In genomic region chr7:80638460-80638859, GRCm38 (mm10) we compare ENCODE assay signal across 24 mouse cellular contexts. TPM values are rescaled to one million over a fixed set of nuclear protein-coding genes. Genes with fewer than 3 reads are reported as not detected.
DNase-seq lines count a peak whose midpoint lies in the region; ATAC-seq lines count a peak whose summit lies in the region.
"Had no signal": no experiment of that assay in that cellular context is flagged by ENCODE, and none has a peak within 500 bp of the region (broad histone marks: within the 10 kb centered on the region; RNA-seq: fewer than 3 reads in every experiment).

No protein-coding gene starts in this region.

- no peak overlapping the region for H3K4me2 ChIP-seq in kidney, embryonic 16.5 days (replicated peaks; ENCODE audit: low read depth, low read length)
- H3K4me2 ChIP-seq: hindbrain, embryonic 13.5 days; liver, embryonic 13.5 days; lung, embryonic 15.5 days; midbrain, embryonic 15.5 days had no signal

- H3K9me3 ChIP-seq in kidney, embryonic 16.5 days (ENCODE audit: low read length) = no peaks in the 10 kb centered on the region
- no peaks in the 10 kb centered on the region for H3K9me3 ChIP-seq in forebrain, embryonic 10.5 days
- H3K9me3 ChIP-seq: embryonic facial prominence, embryonic 10.5 days; hindbrain, embryonic 13.5 days; liver, embryonic 13.5 days; lung, embryonic 15.5 days; midbrain, embryonic 15.5 days had no signal

- H3K4me3 ChIP-seq in kidney, embryonic 16.5 days (ENCODE audit: low read length) = no peak overlapping the region
- H3K4me3 ChIP-seq in brown adipose tissue, adult 24 weeks (ENCODE audit: insufficient read depth, low read depth, low read length) = no peak overlapping the region
- no peak overlapping the region for H3K4me3 ChIP-seq in forebrain, embryonic 10.5 days
- H3K4me3 ChIP-seq: embryonic facial prominence, embryonic 10.5 days; hindbrain, embryonic 13.5 days; liver, embryonic 13.5 days; lung, embryonic 15.5 days; midbrain, embryonic 15.5 days had no signal

- DNase-seq in kidney, postnatal 10 days = no peak
- DNase-seq in spleen, postnatal 36 days (ENCODE audit: low spot score in 2 of 2) = peak; percentile 31 to 38
- DNase-seq in spleen, postnatal 4 days (ENCODE audit: low spot score in 2 of 2) = no peak
- DNase-seq in embryo, embryonic 11 days = no peak
- DNase-seq in forebrain, embryonic 10.5 days (ENCODE audit: extremely low spot score, low spot score) = no peak
- DNase-seq: adrenal gland, postnatal 36 days; cerebellum, adult 8-10 months; gastrocnemius, postnatal 36 days; kidney, adult 11 months; kidney, postnatal 14 days; layer of hippocampus, postnatal 36 days; liver, embryonic 13.5 days; lung, postnatal 36 days; right cerebral cortex, adult 18-20 months; right cerebral cortex, postnatal 4 days; thymus, adult 18-20 months; thymus, postnatal 4 days had no signal

- H3K4me1 ChIP-seq in kidney, embryonic 16.5 days (ENCODE audit: insufficient read depth, low read length) = peaks cover 55% of the 10 kb centered on the region
- peaks cover 40% of the 10 kb centered on the region for H3K4me1 ChIP-seq in brown adipose tissue, adult 24 weeks (ENCODE audit: control insufficient read depth, insufficient read depth, insufficient read length, low read length)
- H3K4me1 ChIP-seq in forebrain, embryonic 10.5 days = peaks cover 32% of the 10 kb centered on the region

- no peaks in the 10 kb centered on the region for H3K36me3 ChIP-seq in kidney, embryonic 16.5 days (ENCODE audit: insufficient read depth, low read length)
- H3K36me3 ChIP-seq in forebrain, embryonic 10.5 days (replicated peaks) = no peaks in the 10 kb centered on the region
- H3K36me3 ChIP-seq: embryonic facial prominence, embryonic 10.5 days; hindbrain, embryonic 13.5 days; liver, embryonic 13.5 days; lung, embryonic 15.5 days; midbrain, embryonic 15.5 days had no signal

- H3K9ac ChIP-seq in kidney, embryonic 16.5 days (replicated peaks; ENCODE audit: low read length) = 0 out of 2 replicates have a peak overlapping the region, but pooled peaks have one; percentile 5
- H3K9ac ChIP-seq: hindbrain, embryonic 13.5 days; liver, embryonic 13.5 days; lung, embryonic 15.5 days; midbrain, embryonic 15.5 days had no signal

- no peaks in the 10 kb centered on the region for H3K27me3 ChIP-seq in kidney, embryonic 16.5 days (ENCODE audit: insufficient read depth, low read length)
- no peaks in the 10 kb centered on the region for H3K27me3 ChIP-seq in forebrain, embryonic 10.5 days (ENCODE audit: poor library complexity, severe bottlenecking)
- H3K27me3 ChIP-seq: hindbrain, embryonic 13.5 days; liver, embryonic 13.5 days; lung, embryonic 15.5 days; midbrain, embryonic 15.5 days had no signal

- ATAC-seq in kidney, embryonic 16.5 days (ENCODE audit: low FRiP score, low TSS enrichment) = no peak
- ATAC-seq: forebrain, embryonic 16.5 days; midbrain, embryonic 15.5 days had no signal

- no peak overlapping the region for H3K27ac ChIP-seq in kidney, embryonic 16.5 days (ENCODE audit: low read length)
- H3K27ac ChIP-seq in brown adipose tissue, adult 24 weeks (replicated peaks; ENCODE audit: low read depth, low read length) = peak overlapping the region; percentile 47
- no peak overlapping the region for H3K27ac ChIP-seq in forebrain, embryonic 10.5 days
- H3K27ac ChIP-seq: embryonic facial prominence, embryonic 10.5 days; hindbrain, embryonic 13.5 days; liver, embryonic 13.5 days; lung, embryonic 15.5 days; midbrain, embryonic 15.5 days had no signal

- WGBS in kidney, embryonic 16.5 days = 61% methylated on average over 10 of the region's 10 CpGs
- WGBS in forebrain, embryonic 10.5 days = 88% methylated on average over 10 of the region's 10 CpGs

RNA-seq across cellular contexts. Expression of gene Crtc3, which starts 50.2 kb away (rescaled TPM):
- polyA plus RNA-seq in kidney, embryonic 16.5 days (2015; fragmentation: Nextera tagmentation; extraction: Ambion mirVana) = 18.5 and 22.2 TPM in 2 replicates
- polyA plus RNA-seq in brown adipose tissue, adult 24 weeks (2012; ENCODE audit: insufficient read depth, insufficient read length, missing spikeins) = 5.2 and 9.5 TPM in 2 replicates
- 7.8 and 9.3 TPM in 2 replicates for polyA plus RNA-seq in forebrain, embryonic 10.5 days (2016; fragmentation: Nextera tagmentation; extraction: Ambion mirVana)

Comparison
In these comparisons a context has a peak if more than half of its experiments do, and no peak if none do; other contexts are left out.
1. DNase-seq: peak in spleen, postnatal 36 days (2 of 2); none in kidney, postnatal 10 days (single experiment), spleen, postnatal 4 days (0 of 2), embryo, embryonic 11 days (single experiment) and forebrain, embryonic 10.5 days (single experiment).